Mouse (Mus musculus) kidney, postnatal 36 days (tissue): ENCODE measurements at regions not wholly inside any gene's neighbourhood (a gene's known extent, or its start where the extent isn't known, plus 50 kb on each side); places are given as distances from the start of the nearest gene placed in this dataset.

Experiments
- DNase-seq, 2 experiments: peaks; one replicate each; pipeline ENCODE4 v3.0.0; 2021 to 2022; ENCODE audit warnings: mixed read lengths in 2 of 2

DNA sequence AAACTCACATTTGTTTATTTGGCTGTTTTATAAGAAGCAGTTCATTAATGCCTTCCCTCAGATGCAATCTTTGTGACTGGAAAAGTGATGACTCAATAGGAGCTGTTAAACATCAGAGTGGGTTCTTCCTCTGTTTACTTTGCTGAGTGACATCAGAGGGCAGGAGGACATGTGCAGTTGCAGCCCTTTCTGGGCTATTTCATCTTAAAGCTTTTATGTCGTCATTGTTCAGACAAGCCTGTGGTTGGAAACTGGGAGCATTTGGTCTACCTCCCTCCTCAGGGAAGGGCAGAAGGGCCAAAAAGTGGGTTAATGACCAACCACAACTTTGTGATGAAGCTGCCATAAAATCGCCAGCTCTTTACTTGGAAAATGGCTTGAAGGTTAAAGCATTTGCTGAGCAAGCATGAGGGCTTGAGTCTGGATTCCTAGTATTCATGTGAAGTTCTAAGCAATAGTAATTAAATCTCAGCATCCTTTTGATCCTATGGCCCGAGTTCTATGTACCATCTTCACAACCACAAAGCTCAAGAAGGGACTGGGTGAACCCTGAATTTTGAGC, 103.8 kb upstream of the Igfbp3 start:
- DNase-seq = peak; percentile 42 to 45

GRCm38 (mm10) chr11:7296252-7296651, 82.5 kb upstream of the Igfbp3 start:
- DNase-seq = no peak

DNA sequence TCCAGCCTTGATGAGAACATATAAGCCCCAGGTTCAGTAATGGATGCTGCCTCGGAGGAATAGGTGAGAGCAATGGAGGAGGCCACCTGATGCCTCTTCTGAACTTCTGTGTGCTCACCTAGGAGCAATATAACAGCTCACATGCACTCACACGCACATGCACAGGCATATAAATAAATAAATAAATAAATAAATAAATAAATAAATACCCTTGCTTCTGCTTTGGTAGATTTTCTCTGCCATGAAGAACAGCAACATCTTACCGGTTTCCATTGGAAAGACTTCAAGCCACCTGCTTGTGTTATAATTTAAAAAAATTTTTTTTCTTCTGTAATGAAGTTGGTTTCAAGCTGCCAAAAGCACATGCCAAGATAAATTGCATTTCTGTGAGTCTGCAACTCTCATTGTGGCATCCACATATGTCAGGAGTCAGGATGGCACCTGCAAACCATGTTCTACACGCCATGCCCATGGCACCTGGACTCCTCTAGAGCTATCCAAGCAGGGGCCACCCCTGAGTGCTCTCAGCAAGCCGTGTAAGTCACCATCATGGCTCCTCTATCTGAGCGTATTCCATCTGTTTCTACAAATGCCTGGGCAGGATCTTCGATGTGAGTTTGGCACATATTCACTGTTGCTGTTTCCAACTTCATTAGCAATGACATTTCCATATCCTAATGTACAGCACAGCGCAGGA, 75.7 kb upstream of the Igfbp3 start:
- DNase-seq = no peak

DNA sequence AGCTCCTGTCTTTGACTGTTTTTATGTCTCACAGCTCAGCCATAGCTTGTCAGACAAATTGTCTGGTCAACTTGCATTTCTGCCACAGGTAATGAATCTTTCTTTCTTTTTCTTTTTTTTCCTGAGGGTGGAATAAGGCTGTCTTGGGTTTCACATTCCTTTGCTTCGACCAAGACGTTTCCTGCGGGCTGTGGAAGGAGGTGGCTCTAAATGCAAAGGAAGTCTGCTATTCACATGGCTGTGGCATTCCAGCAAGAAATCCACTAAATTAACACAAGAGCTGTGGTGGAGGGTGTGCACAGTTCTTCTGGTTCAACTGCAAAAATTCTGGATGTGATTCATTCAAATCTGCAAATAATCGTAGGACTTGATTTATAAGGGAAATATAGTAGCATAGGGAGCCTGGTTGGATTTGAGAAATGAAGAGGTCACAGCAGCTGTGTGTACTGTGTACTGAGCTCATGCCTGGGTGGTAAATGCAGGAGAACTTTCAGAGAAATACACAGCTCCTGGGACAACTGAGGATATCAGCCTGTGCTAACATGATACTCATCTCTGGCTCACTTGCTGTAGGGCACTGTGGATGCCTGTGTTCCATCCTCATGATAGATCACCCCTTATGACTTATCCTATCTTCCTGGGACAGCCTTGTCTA, 71.2 kb upstream of the Igfbp3 start:
- no peak for DNase-seq

- no peak for DNase-seq
These were observed 69.3 kb upstream of the Igfbp3 start for GRCm38 (mm10) chr11:7282981-7283380.

GRCm38 (mm10) chr11:7282188-7282587, 68.5 kb upstream of the Igfbp3 start:
- DNase-seq = no peak

DNA sequence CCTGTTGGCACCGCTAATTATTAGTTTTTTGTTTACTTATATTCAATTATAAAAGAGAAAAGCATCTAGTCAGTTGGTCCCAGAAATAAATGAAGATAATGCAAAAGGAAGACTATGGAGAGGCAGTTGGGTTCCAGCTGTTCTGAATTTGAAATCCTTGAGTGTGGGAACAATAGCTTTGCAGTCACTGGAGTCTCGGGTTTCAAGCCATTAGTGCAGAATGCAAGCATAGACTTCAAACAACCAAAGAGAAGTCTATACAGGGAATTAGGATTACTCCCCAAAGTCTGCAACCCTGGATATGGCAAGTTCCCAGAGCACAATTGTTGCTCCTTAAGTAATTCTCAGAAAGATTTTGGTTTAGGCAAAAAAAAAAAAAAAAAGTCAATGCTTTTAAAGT, 67.9 kb upstream of the Igfbp3 start:
- DNase-seq = no peak

GRCm38 (mm10) chr11:7279891-7280290, 66.2 kb upstream of the Igfbp3 start:
- DNase-seq = peak; percentile 19 to 44

- no peak for DNase-seq
These were observed 58.8 kb upstream of the Igfbp3 start for GRCm38 (mm10) chr11:7272543-7272942.

- no peak for DNase-seq
These were observed 57.2 kb upstream of the Igfbp3 start for GRCm38 (mm10) chr11:7270916-7271315.

- DNase-seq = peak; percentile 12 to 52
These were observed 50.2 kb upstream of the Igfbp3 start for GRCm38 (mm10) chr11:7263971-7264370.
